Mouse (Mus musculus): Measurements from ENCODE around the gene Gm6096. TPM values are rescaled to one million over a fixed set of nuclear protein-coding genes. Genes with fewer than 3 reads are reported as not detected.
"Not testable (repeated sequence)": the region's sequence is repeated elsewhere in the genome, so short reads cannot be mapped to it uniquely, and the experiment has no call there.

The Gm6096 gene
- 0.86 TPM in 1 of 2 replicates, not detected in the other for polyA plus RNA-seq (2016; fragmentation: Nextera tagmentation; extraction: Ambion mirVana)

- H3K4me3 ChIP-seq = no peak within 1 kb of the TSS
- WGBS = 91% methylated on average over 7 of the region's 7 CpGs
- no peak within 1 kb of the TSS for H3K9ac ChIP-seq
- no peak within 1 kb of the TSS for H3K4me2 ChIP-seq
- no peaks in the 10 kb centered on the region for H3K27me3 ChIP-seq (replicated peaks)
- H3K36me3 ChIP-seq = peaks cover 76% of the 10 kb centered on the region
- H3K4me1 ChIP-seq (replicated peaks) = no peaks in the 10 kb centered on the region
- H3K27ac ChIP-seq (ENCODE audit: poor library complexity, severe bottlenecking) = no peak within 1 kb of the TSS
- H3K9me3 ChIP-seq (replicated peaks) = no peaks in the 10 kb centered on the region
- ATAC-seq (ENCODE audit: insufficient number of reproducible peaks, low FRiP score) = no peak
Measured at GRCm38 (mm10) chr7:34250738-34251137, at the start of gene Gm6096. Gene Gm6096, plus strand, starts transcription at chr7:34251038.

- not testable (repeated sequence) for ATAC-seq (ENCODE audit: insufficient number of reproducible peaks, low FRiP score); H3K4me1 ChIP-seq (replicated peaks); H3K27me3 ChIP-seq (replicated peaks); H3K9ac ChIP-seq; H3K9me3 ChIP-seq (replicated peaks); H3K4me2 ChIP-seq; H3K27ac ChIP-seq (ENCODE audit: poor library complexity, severe bottlenecking); H3K4me3 ChIP-seq
- H3K36me3 ChIP-seq = peaks cover 70% of the 10 kb centered on the region
- WGBS = 91% methylated on average over 10 of the region's 10 CpGs
Measured at GRCm38 (mm10) chr7:34202147-34202546, 48.7 kb upstream of the Gm6096 start.

- Histone ChIP-seq H3K4me2 (no peak overlapping the region), H3K4me3 (no peak overlapping the region), H3K27ac (ENCODE audit: poor library complexity, severe bottlenecking) (no peak overlapping the region), H3K36me3 (peaks cover 100% of the 10 kb centered on the region), H3K9ac (no peak overlapping the region), H3K9me3 (replicated peaks) (no peaks in the 10 kb centered on the region), H3K4me1 (replicated peaks) (0 out of 2 replicates have a peak, but pooled peaks cover 8% of the 10 kb centered on the region), H3K27me3 (replicated peaks) (no peaks in the 10 kb centered on the region)
- ATAC-seq (ENCODE audit: insufficient number of reproducible peaks, low FRiP score) = no peak
- WGBS = 89% methylated on average over 6 of the region's 6 CpGs
Measured at GRCm38 (mm10) chr7:34206331-34206730, 44.5 kb upstream of the Gm6096 start.

- no peak overlapping the region for H3K27ac ChIP-seq (ENCODE audit: poor library complexity, severe bottlenecking)
- no peak overlapping the region for H3K9ac ChIP-seq
- 92% methylated on average over 9 of the region's 9 CpGs for WGBS
- H3K4me2 ChIP-seq = no peak overlapping the region
- no peaks in the 10 kb centered on the region for H3K27me3 ChIP-seq (replicated peaks)
- 0 out of 2 replicates have a peak, but pooled peaks cover 8% of the 10 kb centered on the region for H3K4me1 ChIP-seq (replicated peaks)
- no peak for ATAC-seq (ENCODE audit: insufficient number of reproducible peaks, low FRiP score)
- no peak overlapping the region for H3K4me3 ChIP-seq
- peaks cover 100% of the 10 kb centered on the region for H3K36me3 ChIP-seq
- H3K9me3 ChIP-seq (replicated peaks) = no peaks in the 10 kb centered on the region
Measured at GRCm38 (mm10) chr7:34208027-34208745, 42.7 kb upstream of the Gm6096 start.

- Histone ChIP-seq H3K27ac (ENCODE audit: poor library complexity, severe bottlenecking) (no peak overlapping the region), H3K9ac (no peak overlapping the region), H3K4me1 (replicated peaks) (0 out of 2 replicates have a peak, but pooled peaks cover 8% of the 10 kb centered on the region), H3K9me3 (replicated peaks) (no peaks in the 10 kb centered on the region), H3K36me3 (peaks cover 100% of the 10 kb centered on the region), H3K27me3 (replicated peaks) (no peaks in the 10 kb centered on the region), H3K4me3 (no peak overlapping the region), H3K4me2 (no peak overlapping the region)
- WGBS = 90% methylated on average over 7 of the region's 7 CpGs
- ATAC-seq (ENCODE audit: insufficient number of reproducible peaks, low FRiP score) = no peak
Measured at GRCm38 (mm10) chr7:34213281-34213680, 37.6 kb upstream of the Gm6096 start.

- Histone ChIP-seq H3K4me1 (replicated peaks) (0 out of 2 replicates have a peak, but pooled peaks cover 8% of the 10 kb centered on the region), H3K4me3 (no peak overlapping the region), H3K9ac (no peak overlapping the region), H3K4me2 (no peak overlapping the region), H3K36me3 (peaks cover 100% of the 10 kb centered on the region), H3K27me3 (replicated peaks) (no peaks in the 10 kb centered on the region), H3K27ac (ENCODE audit: poor library complexity, severe bottlenecking) (no peak overlapping the region), H3K9me3 (replicated peaks) (no peaks in the 10 kb centered on the region)
- ATAC-seq (ENCODE audit: insufficient number of reproducible peaks, low FRiP score) = no peak
- 92% methylated on average over 8 of the region's 8 CpGs for WGBS
Measured at GRCm38 (mm10) chr7:34214644-34215043, 36.2 kb upstream of the Gm6096 start.

- Histone ChIP-seq H3K9ac (no peak overlapping the region), H3K36me3 (peaks cover 100% of the 10 kb centered on the region), H3K9me3 (replicated peaks) (no peaks in the 10 kb centered on the region), H3K4me1 (replicated peaks) (0 out of 2 replicates have a peak, but pooled peaks cover 4% of the 10 kb centered on the region), H3K4me3 (no peak overlapping the region), H3K27me3 (replicated peaks) (no peaks in the 10 kb centered on the region), H3K4me2 (no peak overlapping the region), H3K27ac (ENCODE audit: poor library complexity, severe bottlenecking) (no peak overlapping the region)
- WGBS = 86% methylated on average over 9 of the region's 9 CpGs
- ATAC-seq (ENCODE audit: insufficient number of reproducible peaks, low FRiP score) = no peak
Measured at GRCm38 (mm10) chr7:34215481-34215880, 35.4 kb upstream of the Gm6096 start.

- H3K4me3 ChIP-seq = no peak overlapping the region
- H3K9me3 ChIP-seq (replicated peaks) = no peaks in the 10 kb centered on the region
- H3K27me3 ChIP-seq (replicated peaks) = no peaks in the 10 kb centered on the region
- 88% methylated on average over 10 of the region's 10 CpGs for WGBS
- H3K9ac ChIP-seq = no peak overlapping the region
- no peak for ATAC-seq (ENCODE audit: insufficient number of reproducible peaks, low FRiP score)
- H3K4me1 ChIP-seq (replicated peaks) = no peaks in the 10 kb centered on the region
- H3K4me2 ChIP-seq = no peak overlapping the region
- H3K27ac ChIP-seq (ENCODE audit: poor library complexity, severe bottlenecking) = no peak overlapping the region
- peaks cover 100% of the 10 kb centered on the region for H3K36me3 ChIP-seq
Measured at GRCm38 (mm10) chr7:34216474-34216873, 34.4 kb upstream of the Gm6096 start.

GRCm38 (mm10) chr7:34218496-34218895, 32.3 kb upstream of the Gm6096 start:
- Histone ChIP-seq H3K9ac (no peak overlapping the region), H3K4me3 (no peak overlapping the region), H3K4me1 (replicated peaks) (no peaks in the 10 kb centered on the region), H3K9me3 (replicated peaks) (no peaks in the 10 kb centered on the region), H3K36me3 (peaks cover 100% of the 10 kb centered on the region), H3K27me3 (replicated peaks) (no peaks in the 10 kb centered on the region), H3K4me2 (no peak overlapping the region), H3K27ac (ENCODE audit: poor library complexity, severe bottlenecking) (no peak overlapping the region)
- no peak for ATAC-seq (ENCODE audit: insufficient number of reproducible peaks, low FRiP score)
- 80% methylated on average over 1 of the region's 1 CpGs for WGBS

GRCm38 (mm10) chr7:34221594-34222250, 29.1 kb upstream of the Gm6096 start:
- no peak overlapping the region for H3K27ac ChIP-seq (ENCODE audit: poor library complexity, severe bottlenecking)
- ATAC-seq (ENCODE audit: insufficient number of reproducible peaks, low FRiP score) = no peak
- H3K9ac ChIP-seq = no peak overlapping the region
- H3K9me3 ChIP-seq (replicated peaks) = no peaks in the 10 kb centered on the region
- 77% methylated on average over 9 of the region's 9 CpGs for WGBS
- no peaks in the 10 kb centered on the region for H3K27me3 ChIP-seq (replicated peaks)
- H3K4me1 ChIP-seq (replicated peaks) = peaks cover 14% of the 10 kb centered on the region
- no peak overlapping the region for H3K4me2 ChIP-seq
- peaks cover 99% of the 10 kb centered on the region for H3K36me3 ChIP-seq
- H3K4me3 ChIP-seq = no peak overlapping the region

- H3K27me3 ChIP-seq (replicated peaks) = no peaks in the 10 kb centered on the region
- no peak for ATAC-seq (ENCODE audit: insufficient number of reproducible peaks, low FRiP score)
- H3K4me1 ChIP-seq (replicated peaks) = peaks cover 20% of the 10 kb centered on the region
- WGBS = 93% methylated on average over 10 of the region's 10 CpGs
- no peak overlapping the region for H3K27ac ChIP-seq (ENCODE audit: poor library complexity, severe bottlenecking)
- H3K9ac ChIP-seq = no peak overlapping the region
- no peaks in the 10 kb centered on the region for H3K9me3 ChIP-seq (replicated peaks)
- no peak overlapping the region for H3K4me3 ChIP-seq
- no peak overlapping the region for H3K4me2 ChIP-seq
- peaks cover 99% of the 10 kb centered on the region for H3K36me3 ChIP-seq
Measured at GRCm38 (mm10) chr7:34222340-34222739, 28.5 kb upstream of the Gm6096 start.

Measured in heart, embryonic 12.5 days (tissue).